Mouse (Mus musculus): ENCODE data around the gene Srgap2. TPM values are rescaled to one million over a fixed set of nuclear protein-coding genes. Genes with fewer than 3 reads are reported as not detected.
A peak's percentile ranks its signal among the peaks of the same experiment; 100 is the strongest.
"Not testable (repeated sequence)": the region's sequence is repeated elsewhere in the genome, so short reads cannot be mapped to it uniquely, and the experiment has no call there.

The Srgap2 gene
- total RNA-seq, 2 experiments from 2014 or later = 40.3 to 42.2 TPM

- not testable (repeated sequence) for DNase-seq (ENCODE audit: low spot score in 2 of 2)
Observed at GRCm38 (mm10) chr1:131252516-131253250, 274.5 kb downstream of the Srgap2 start.

- DNase-seq (ENCODE audit: low spot score in 2 of 2) = no peak
Observed at GRCm38 (mm10) chr1:131246433-131247395, 280.4 kb downstream of the Srgap2 start.

GRCm38 (mm10) chr1:131245926-131246325 is 281.2 kb downstream of the Srgap2 start:
- DNase-seq (ENCODE audit: low spot score in 2 of 2) = no peak

- peak; percentile 61 to 71 for DNase-seq (ENCODE audit: low spot score in 2 of 2)
Observed at GRCm38 (mm10) chr1:131245089-131245856, 281.9 kb downstream of the Srgap2 start, which contains the start of gene Rassf5. Rassf5 (minus strand) TSS chr1:131245258.

- no peak for DNase-seq (ENCODE audit: low spot score in 2 of 2)
Observed at GRCm38 (mm10) chr1:131244536-131245088, 282.5 kb downstream of the Srgap2 start.

- DNase-seq (ENCODE audit: low spot score in 2 of 2) = no peak
Observed at GRCm38 (mm10) chr1:131242956-131243355, 284.2 kb downstream of the Srgap2 start.

- no peak for DNase-seq (ENCODE audit: low spot score in 2 of 2)
Observed at GRCm38 (mm10) chr1:131239576-131240193, 287.5 kb downstream of the Srgap2 start.

GRCm38 (mm10) chr1:131238931-131239381 is 288.2 kb downstream of the Srgap2 start:
- peak in 1 of 2 experiments; percentile 44 for DNase-seq (ENCODE audit: low spot score in 2 of 2)

- DNase-seq (ENCODE audit: low spot score in 2 of 2) = no peak
Observed at GRCm38 (mm10) chr1:131236077-131236476, 291.1 kb downstream of the Srgap2 start.

Small RNAs within 50 kb of the gene (microRNA-seq; reads per million reads assigned to microRNA genes)
- not detected for gene Gm24273

Other genes starting within 250 kb of the Srgap2 start
- 10 to 100 TPM; 19.5 to 20.0 TPM for gene Ikbke, start 247.7 kb downstream of the Srgap2 start, total RNA-seq (2021)
- gene Fam72a, start 551 bp upstream of the Srgap2 start, total RNA-seq (2021) = 1 to 10 TPM; 1.4 to 1.5 TPM
- not detected for gene Avpr1b, start 71.9 kb upstream of the Srgap2 start, total RNA-seq (2021)
- gene Ctse, start 111.0 kb upstream of the Srgap2 start, total RNA-seq (2021) = 10 to 100 TPM; 15.3 to 32.2 TPM
- 1 to 10 TPM; 4.6 to 5.3 TPM for gene Rab7b, start 161.3 kb upstream of the Srgap2 start, total RNA-seq (2021)
- gene Slc26a9, start 216.7 kb upstream of the Srgap2 start, total RNA-seq (2021) = under 1 TPM; 0.51 to 0.73 TPM